Mouse (Mus musculus): ENCODE data around the gene Ssu2. TPM values are rescaled to one million over a fixed set of nuclear protein-coding genes. Genes with fewer than 3 reads are reported as not detected.

The Ssu2 gene
- total RNA-seq (2015) (not detected in 2 replicates), total RNA-seq (2017) (not detected in 2 replicates)

GRCm38 (mm10) chr6:112387947-112388346, at the start of gene Ssu2:
Gene Ssu2, minus strand, starts transcription at chr6:112388023.
- ATAC-seq (replicated peaks; ENCODE audit: poor library complexity), result no peak

- no peak for ATAC-seq (replicated peaks; ENCODE audit: poor library complexity)
These were observed 38.4 kb upstream of the Ssu2 start for GRCm38 (mm10) chr6:112426018-112426732.

GRCm38 (mm10) chr6:112423746-112424501, 36.1 kb upstream of the Ssu2 start:
- ATAC-seq (replicated peaks; ENCODE audit: poor library complexity), result no peak

- ATAC-seq (replicated peaks; ENCODE audit: poor library complexity), result no peak
These were observed 33.1 kb upstream of the Ssu2 start for GRCm38 (mm10) chr6:112420883-112421282.

DNA sequence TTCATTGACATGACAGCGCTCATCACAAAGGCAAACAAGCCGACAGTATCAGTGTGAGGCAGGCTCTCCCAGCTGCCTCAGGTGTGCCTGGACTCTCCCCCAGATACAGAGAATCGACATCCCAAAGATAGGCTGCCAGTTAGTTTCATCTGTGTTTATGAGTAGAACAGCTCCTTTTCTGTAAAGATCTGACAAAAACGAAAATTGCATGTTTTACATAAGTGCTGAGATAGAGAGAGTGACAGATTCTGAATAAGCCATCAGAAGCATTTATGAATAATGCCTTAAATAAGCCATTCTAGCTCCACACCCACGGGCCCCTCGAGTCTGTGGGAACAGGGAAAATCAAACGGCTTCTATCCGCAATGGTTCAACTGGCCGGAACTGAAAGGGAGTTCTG, 31.5 kb upstream of the Ssu2 start:
- no peak for ATAC-seq (replicated peaks; ENCODE audit: poor library complexity)

GRCm38 (mm10) chr6:112404111-112404510, 16.3 kb upstream of the Ssu2 start:
- ATAC-seq (replicated peaks; ENCODE audit: poor library complexity), result no peak

DNA sequence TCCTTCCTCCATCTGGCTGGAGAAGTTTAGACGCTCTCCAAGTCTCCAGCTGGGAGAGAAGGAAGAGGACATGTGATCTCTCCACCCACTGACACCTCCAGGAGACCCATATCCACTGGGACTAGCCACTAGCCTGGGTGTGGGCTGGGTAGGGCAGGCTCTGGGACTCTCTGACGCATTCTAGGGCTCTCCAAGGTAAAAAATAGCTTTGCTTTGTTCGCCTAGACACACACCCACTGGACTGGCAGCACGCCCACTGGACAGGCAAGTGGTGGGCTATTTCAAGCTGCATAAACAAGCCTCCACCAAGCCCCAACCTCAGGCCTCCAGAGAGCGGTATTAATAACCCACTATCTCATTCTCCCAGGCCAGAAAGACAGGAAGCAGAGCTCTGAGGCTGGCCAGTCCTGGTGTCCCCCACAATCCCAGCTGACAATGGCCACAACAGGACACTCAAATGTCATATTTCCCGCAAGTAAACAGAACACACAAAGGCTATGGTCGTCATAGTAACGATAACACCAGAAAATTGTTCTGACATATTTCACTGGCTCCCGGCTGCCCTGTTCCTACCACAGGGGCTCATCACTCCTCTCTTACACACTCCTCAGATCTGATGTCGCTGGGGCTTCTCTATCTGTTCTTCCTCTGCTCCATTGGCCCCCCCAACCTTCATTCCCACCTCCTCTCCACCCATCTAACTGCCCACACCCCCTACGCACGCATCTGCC, 14.3 kb upstream of the Ssu2 start:
- ATAC-seq (replicated peaks; ENCODE audit: poor library complexity), result 0 out of 2 replicates have a peak, but pooled peaks have one; percentile 20

GRCm38 (mm10) chr6:112397351-112397750, 9.5 kb upstream of the Ssu2 start:
- ATAC-seq (replicated peaks; ENCODE audit: poor library complexity), result no peak

DNA sequence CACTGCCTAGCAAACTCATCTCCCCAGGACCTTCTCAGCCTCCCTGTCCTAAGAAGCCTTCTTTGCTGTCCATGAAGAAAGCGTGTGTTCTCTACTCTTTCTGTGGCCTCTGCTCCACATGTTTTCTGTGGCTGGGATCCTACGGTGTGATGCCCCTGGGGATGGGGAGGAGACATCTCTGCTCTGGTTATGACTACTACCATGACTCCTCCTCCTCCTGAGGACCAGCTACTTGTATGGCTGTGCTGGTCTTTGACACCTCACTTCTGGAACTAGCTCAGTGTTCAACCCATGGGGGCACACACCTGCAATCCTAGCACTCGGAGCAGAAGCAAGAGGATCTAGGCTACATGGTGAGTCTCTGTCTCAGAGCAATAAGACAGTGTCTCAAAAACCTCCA, 8.5 kb upstream of the Ssu2 start:
- ATAC-seq (replicated peaks; ENCODE audit: poor library complexity), result no peak

GRCm38 (mm10) chr6:112388385-112388784, 562 bp upstream of the Ssu2 start:
- no peak for ATAC-seq (replicated peaks; ENCODE audit: poor library complexity)

DNA sequence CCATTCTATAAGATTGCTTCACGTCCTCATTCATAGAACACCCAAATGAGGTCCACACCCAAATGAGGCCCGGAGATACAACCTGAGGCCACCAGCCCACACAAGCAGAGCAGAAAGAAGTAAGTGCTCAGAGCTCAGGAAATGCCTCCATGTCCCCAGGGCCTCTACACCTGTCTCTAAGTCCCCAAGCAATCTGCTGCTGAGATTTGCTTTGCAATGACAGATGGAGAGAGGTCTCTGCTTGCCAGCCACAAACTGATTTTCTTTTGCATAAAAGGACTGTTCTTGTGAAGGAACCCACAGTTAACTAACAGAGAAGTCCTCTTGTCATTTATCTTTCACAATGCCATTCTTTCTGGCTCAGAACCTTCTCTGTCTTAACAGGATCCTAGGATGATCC, 1.6 kb downstream of the Ssu2 start:
- ATAC-seq (replicated peaks; ENCODE audit: poor library complexity), result no peak

DNA sequence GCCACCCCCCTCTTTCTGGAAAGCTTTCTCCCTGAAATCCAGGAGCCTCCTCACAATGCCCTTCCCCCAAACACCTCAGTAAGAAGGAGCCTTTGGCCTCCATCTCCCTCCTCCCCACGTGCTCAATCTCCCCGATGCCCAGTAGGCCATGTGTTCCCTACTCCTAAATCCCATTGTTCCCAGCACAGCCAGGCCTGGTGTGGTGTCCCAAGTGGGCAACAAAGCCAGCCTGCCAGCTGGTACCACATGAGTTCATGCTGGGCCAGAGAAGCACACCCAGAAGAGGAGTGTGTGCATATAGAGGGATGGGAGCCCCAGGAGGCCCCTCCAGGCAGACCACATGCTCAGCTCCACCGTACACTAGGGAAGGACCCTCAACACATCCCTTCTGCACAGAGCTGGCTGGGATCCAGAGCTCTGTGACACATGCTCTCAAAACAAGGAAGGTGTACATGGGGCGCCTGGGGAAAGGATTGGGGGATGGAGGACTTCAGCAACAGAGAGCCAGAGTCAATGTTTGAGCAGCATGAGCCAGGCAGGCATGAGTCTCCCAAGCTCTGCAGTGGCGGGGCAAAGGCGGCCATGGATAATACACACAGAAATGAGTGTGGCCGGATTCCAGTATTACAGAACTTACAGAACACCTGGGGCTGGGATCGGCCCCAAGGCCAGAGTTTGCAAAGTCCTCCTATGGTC, 4.7 kb downstream of the Ssu2 start:
- ATAC-seq (replicated peaks; ENCODE audit: poor library complexity), result no peak

- ATAC-seq (replicated peaks; ENCODE audit: poor library complexity), result no peak
These were observed 8.8 kb downstream of the Ssu2 start for GRCm38 (mm10) chr6:112379054-112379453.

DNA sequence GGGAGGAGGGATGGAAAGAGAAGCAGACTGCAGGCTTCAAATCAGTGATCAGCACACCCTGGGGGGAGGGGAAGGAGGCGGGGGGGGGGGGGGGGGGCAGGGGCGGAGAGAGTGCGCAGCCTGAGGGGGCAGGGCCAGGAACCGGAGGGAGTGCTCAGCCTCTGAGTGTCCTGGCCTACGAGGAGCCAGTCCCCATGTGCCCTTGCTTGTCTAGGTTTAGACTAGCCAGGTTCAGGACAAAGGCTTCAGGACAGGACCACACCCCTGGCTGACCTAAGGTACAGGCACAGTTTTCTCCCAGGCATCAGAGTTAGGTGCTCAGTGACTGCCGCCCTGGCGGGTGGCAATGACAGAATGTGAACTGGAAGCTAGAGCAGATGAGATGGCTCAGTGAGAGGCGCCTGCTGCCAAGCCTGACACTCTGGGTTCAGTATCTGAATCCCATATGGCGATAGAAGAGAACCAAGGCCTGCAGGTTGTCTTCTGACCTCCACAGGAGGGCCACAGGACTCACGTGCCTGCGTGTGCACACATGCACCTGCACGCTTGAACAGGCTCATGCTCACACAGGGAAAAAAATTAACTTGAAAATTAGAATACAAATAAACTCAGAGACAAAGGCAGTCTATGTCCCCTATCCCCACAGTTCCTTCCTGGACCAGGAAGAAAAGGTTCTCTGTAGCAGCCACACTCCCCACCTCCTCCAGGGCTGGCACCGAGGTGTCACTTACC, 12.0 kb downstream of the Ssu2 start:
- ATAC-seq (replicated peaks; ENCODE audit: poor library complexity), result no peak

DNA sequence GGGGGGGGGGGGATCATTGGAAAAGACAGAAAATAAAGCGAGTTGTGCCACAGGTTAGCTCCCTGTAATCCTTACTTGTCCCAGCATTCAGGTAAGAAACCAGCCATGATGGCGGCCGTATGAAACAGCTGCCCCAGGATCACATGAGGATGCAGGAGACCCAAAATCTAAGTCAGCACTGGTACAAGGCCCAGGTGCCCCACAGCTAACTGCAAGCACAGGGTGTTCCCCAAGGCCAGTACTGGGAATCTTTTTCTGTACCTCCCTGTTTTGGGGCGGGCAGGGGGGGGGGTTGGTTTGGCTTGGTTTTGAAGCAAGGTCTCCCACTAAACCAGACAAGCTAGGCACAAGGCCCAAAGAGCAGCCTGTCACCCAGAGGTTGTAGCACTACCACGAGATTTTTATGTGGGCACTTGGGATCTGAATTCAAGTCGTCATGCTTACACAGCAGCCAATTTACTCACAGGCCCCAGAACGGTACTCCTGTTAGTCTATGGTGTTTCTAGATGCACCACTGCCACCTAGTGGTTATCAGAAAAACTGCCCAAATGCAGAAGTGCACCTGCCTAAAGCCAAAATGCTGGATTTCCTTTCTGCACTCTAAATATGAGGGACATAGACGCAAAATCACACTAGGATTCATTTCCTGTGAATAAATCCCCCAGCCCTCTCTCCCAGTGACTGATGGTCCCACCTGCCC, 13.8 kb downstream of the Ssu2 start:
- ATAC-seq (replicated peaks; ENCODE audit: poor library complexity), result peak; percentile 90

- no peak for ATAC-seq (replicated peaks; ENCODE audit: poor library complexity)
These were observed 22.5 kb downstream of the Ssu2 start for GRCm38 (mm10) chr6:112365294-112365693.

DNA sequence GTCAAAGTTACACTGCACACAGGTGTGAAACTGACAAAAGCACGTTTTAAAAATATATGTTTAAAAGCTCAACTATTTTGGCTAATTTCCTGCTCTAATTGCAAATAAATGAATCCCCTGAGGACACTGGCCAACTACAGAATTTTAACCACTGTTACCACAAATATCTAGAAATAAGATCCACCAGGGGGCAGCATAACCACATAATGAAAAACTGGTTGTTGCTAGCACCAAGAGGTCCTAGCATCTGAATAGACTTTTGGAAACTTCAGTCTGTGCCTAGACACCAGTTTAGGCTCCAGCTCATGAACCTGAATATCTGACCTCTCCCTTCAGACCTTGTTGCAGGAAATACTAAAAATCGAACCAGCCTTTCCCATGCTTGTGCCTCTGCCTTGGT, 23.2 kb downstream of the Ssu2 start:
- peak; percentile 60 for ATAC-seq (replicated peaks; ENCODE audit: poor library complexity)

DNA sequence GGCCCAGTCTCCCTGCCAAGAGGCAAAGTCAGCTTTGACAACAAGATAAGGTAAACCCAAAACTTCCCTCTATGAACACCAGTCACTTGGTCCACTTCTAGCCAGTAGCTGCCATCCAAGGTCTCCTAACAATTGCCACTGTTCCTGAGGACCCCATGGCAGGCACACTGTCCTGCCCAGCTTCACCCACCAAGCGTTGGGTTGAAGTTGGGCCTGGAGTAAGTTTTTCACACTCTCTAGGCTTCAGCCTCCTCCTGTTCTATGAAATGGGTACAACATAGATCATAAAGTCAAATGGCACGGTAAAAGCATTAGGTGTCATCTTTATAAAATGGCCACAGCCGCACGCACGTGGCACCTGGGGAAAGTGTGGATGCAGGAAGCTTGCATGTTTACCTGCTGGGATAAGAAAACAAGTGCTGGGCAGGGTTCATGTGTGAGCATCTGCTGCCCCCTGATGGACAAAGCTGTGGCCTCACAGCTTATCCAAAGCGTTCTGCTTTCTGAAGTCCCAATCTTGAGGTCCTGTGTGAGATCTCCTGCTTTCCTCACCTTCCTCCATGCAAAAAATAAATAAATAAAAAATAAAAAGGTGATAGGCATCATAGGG, 25.4 kb downstream of the Ssu2 start:
- peak; percentile 81 for ATAC-seq (replicated peaks; ENCODE audit: poor library complexity)

GRCm38 (mm10) chr6:112360676-112361075, 27.1 kb downstream of the Ssu2 start:
- ATAC-seq (replicated peaks; ENCODE audit: poor library complexity), result no peak
